Mouse (Mus musculus): ENCODE data around the gene Wdr95. TPM values are rescaled to one million over a fixed set of nuclear protein-coding genes. Genes with fewer than 3 reads are reported as not detected.

Gene Wdr95
- polyA plus RNA-seq, 1 experiment from 2014 or later = 0.36 TPM

GRCm38 (mm10) chr5:149642366-149642765 lies 113.9 kb downstream of the Wdr95 start:
- H3K4me2 ChIP-seq (replicated peaks) = no peak overlapping the region
- DNase-seq (ENCODE audit: low spot score) (no peak), ATAC-seq (ENCODE audit: low FRiP score) (no peak)
- no peaks in the 10 kb centered on the region for H3K36me3 ChIP-seq (replicated peaks; ENCODE audit: control insufficient read depth, insufficient read depth)
- WGBS = 54% methylated on average over 6 of the region's 6 CpGs
- no peak overlapping the region for H3K4me3 ChIP-seq (replicated peaks; ENCODE audit: low read length)
- H3K9me3 ChIP-seq (ENCODE audit: control insufficient read depth, low read length) = no peaks in the 10 kb centered on the region
- no peak overlapping the region for H3K9ac ChIP-seq
- H3K27ac ChIP-seq = no peak overlapping the region
- H3K4me1 ChIP-seq (replicated peaks; ENCODE audit: control insufficient read depth, insufficient read depth, low read length) = peaks cover 3% of the 10 kb centered on the region
- no peaks in the 10 kb centered on the region for H3K27me3 ChIP-seq (ENCODE audit: control insufficient read depth, insufficient read depth, low read length)

GRCm38 (mm10) chr5:149642783-149643509 lies 114.5 kb downstream of the Wdr95 start:
- H3K4me1 ChIP-seq (replicated peaks; ENCODE audit: control insufficient read depth, insufficient read depth, low read length) = peaks cover 5% of the 10 kb centered on the region; the same call in 1 of the 2 replicates
- DNase-seq (ENCODE audit: low spot score) (no peak), ATAC-seq (ENCODE audit: low FRiP score) (no peak)
- H3K4me3 ChIP-seq (replicated peaks; ENCODE audit: low read length) = no peak overlapping the region
- H3K27ac ChIP-seq = no peak overlapping the region
- H3K27me3 ChIP-seq (ENCODE audit: control insufficient read depth, insufficient read depth, low read length) = no peaks in the 10 kb centered on the region
- H3K4me2 ChIP-seq (replicated peaks) = no peak overlapping the region
- 86% methylated on average over 11 of the region's 11 CpGs for WGBS
- no peaks in the 10 kb centered on the region for H3K36me3 ChIP-seq (replicated peaks; ENCODE audit: control insufficient read depth, insufficient read depth)
- H3K9ac ChIP-seq = no peak overlapping the region
- no peaks in the 10 kb centered on the region for H3K9me3 ChIP-seq (ENCODE audit: control insufficient read depth, low read length)

GRCm38 (mm10) chr5:149647367-149648115 lies 119.1 kb downstream of the Wdr95 start:
- peak; percentile 39 for ATAC-seq (ENCODE audit: low FRiP score)
- Histone ChIP-seq H3K4me2 (replicated peaks) (no peak overlapping the region), H3K4me3 (replicated peaks; ENCODE audit: low read length) (no peak overlapping the region), H3K4me1 (replicated peaks; ENCODE audit: control insufficient read depth, insufficient read depth, low read length) (peaks cover 5% of the 10 kb centered on the region; the same call in 1 of the 2 replicates), H3K36me3 (replicated peaks; ENCODE audit: control insufficient read depth, insufficient read depth) (no peaks in the 10 kb centered on the region), H3K9me3 (ENCODE audit: control insufficient read depth, low read length) (no peaks in the 10 kb centered on the region), H3K27ac (peak overlapping the region; percentile 6; the same call in 1 of the 2 replicates), H3K9ac (no peak overlapping the region), H3K27me3 (ENCODE audit: control insufficient read depth, insufficient read depth, low read length) (no peaks in the 10 kb centered on the region)
- DNase-seq (ENCODE audit: low spot score) = peak; percentile 55
- 61% methylated on average over 8 of the region's 8 CpGs for WGBS

GRCm38 (mm10) chr5:149648196-149648595 lies 119.7 kb downstream of the Wdr95 start:
- Histone ChIP-seq H3K27me3 (ENCODE audit: control insufficient read depth, insufficient read depth, low read length) (no peaks in the 10 kb centered on the region), H3K4me1 (replicated peaks; ENCODE audit: control insufficient read depth, insufficient read depth, low read length) (peaks cover 5% of the 10 kb centered on the region; the same call in 1 of the 2 replicates), H3K27ac (peak overlapping the region; percentile 6; the same call in 1 of the 2 replicates), H3K9me3 (ENCODE audit: control insufficient read depth, low read length) (no peaks in the 10 kb centered on the region), H3K36me3 (replicated peaks; ENCODE audit: control insufficient read depth, insufficient read depth) (no peaks in the 10 kb centered on the region), H3K9ac (no peak overlapping the region), H3K4me2 (replicated peaks) (no peak overlapping the region), H3K4me3 (replicated peaks; ENCODE audit: low read length) (no peak overlapping the region)
- WGBS = 66% methylated on average over 4 of the region's 4 CpGs
- DNase-seq (ENCODE audit: low spot score) (no peak), ATAC-seq (ENCODE audit: low FRiP score) (no peak)

GRCm38 (mm10) chr5:149648895-149649406 lies 120.5 kb downstream of the Wdr95 start:
- no peaks in the 10 kb centered on the region for H3K36me3 ChIP-seq (replicated peaks; ENCODE audit: control insufficient read depth, insufficient read depth)
- no peak overlapping the region for H3K4me2 ChIP-seq (replicated peaks)
- no peak for DNase-seq (ENCODE audit: low spot score)
- no peaks in the 10 kb centered on the region for H3K27me3 ChIP-seq (ENCODE audit: control insufficient read depth, insufficient read depth, low read length)
- H3K9ac ChIP-seq = no peak overlapping the region
- ATAC-seq (ENCODE audit: low FRiP score) = no peak
- H3K9me3 ChIP-seq (ENCODE audit: control insufficient read depth, low read length) = no peaks in the 10 kb centered on the region
- WGBS = 81% methylated on average over 6 of the region's 6 CpGs
- no peak overlapping the region for H3K4me3 ChIP-seq (replicated peaks; ENCODE audit: low read length)
- H3K4me1 ChIP-seq (replicated peaks; ENCODE audit: control insufficient read depth, insufficient read depth, low read length) = peaks cover 5% of the 10 kb centered on the region; the same call in 1 of the 2 replicates
- H3K27ac ChIP-seq = no peak overlapping the region

GRCm38 (mm10) chr5:149649499-149650178 lies 121.2 kb downstream of the Wdr95 start:
- H3K36me3 ChIP-seq (replicated peaks; ENCODE audit: control insufficient read depth, insufficient read depth) = no peaks in the 10 kb centered on the region
- no peaks in the 10 kb centered on the region for H3K27me3 ChIP-seq (ENCODE audit: control insufficient read depth, insufficient read depth, low read length)
- no peak overlapping the region for H3K27ac ChIP-seq
- ATAC-seq (ENCODE audit: low FRiP score) = no peak
- no peak overlapping the region for H3K4me3 ChIP-seq (replicated peaks; ENCODE audit: low read length)
- H3K4me2 ChIP-seq (replicated peaks) = no peak overlapping the region
- no peaks in the 10 kb centered on the region for H3K9me3 ChIP-seq (ENCODE audit: control insufficient read depth, low read length)
- H3K4me1 ChIP-seq (replicated peaks; ENCODE audit: control insufficient read depth, insufficient read depth, low read length) = peaks cover 5% of the 10 kb centered on the region; the same call in 1 of the 2 replicates
- 78% methylated on average over 14 of the region's 14 CpGs for WGBS
- no peak for DNase-seq (ENCODE audit: low spot score)
- H3K9ac ChIP-seq = no peak overlapping the region

GRCm38 (mm10) chr5:149650179-149650553 lies 121.7 kb downstream of the Wdr95 start:
- Histone ChIP-seq H3K9me3 (ENCODE audit: control insufficient read depth, low read length) (no peaks in the 10 kb centered on the region), H3K27me3 (ENCODE audit: control insufficient read depth, insufficient read depth, low read length) (no peaks in the 10 kb centered on the region), H3K9ac (no peak overlapping the region), H3K4me1 (replicated peaks; ENCODE audit: control insufficient read depth, insufficient read depth, low read length) (peaks cover 5% of the 10 kb centered on the region; the same call in 1 of the 2 replicates), H3K4me3 (replicated peaks; ENCODE audit: low read length) (no peak overlapping the region), H3K27ac (no peak overlapping the region), H3K36me3 (replicated peaks; ENCODE audit: control insufficient read depth, insufficient read depth) (no peaks in the 10 kb centered on the region), H3K4me2 (replicated peaks) (no peak overlapping the region)
- ATAC-seq (ENCODE audit: low FRiP score) = no peak; the same call in 1 of the 2 replicates
- 66% methylated on average over 4 of the region's 4 CpGs for WGBS
- DNase-seq (ENCODE audit: low spot score) = no peak

GRCm38 (mm10) chr5:149655636-149656035 lies 127.2 kb downstream of the Wdr95 start:
- Histone ChIP-seq H3K4me1 (replicated peaks; ENCODE audit: control insufficient read depth, insufficient read depth, low read length) (0 out of 2 replicates have a peak, but pooled peaks cover 2% of the 10 kb centered on the region), H3K27ac (no peak overlapping the region), H3K9me3 (ENCODE audit: control insufficient read depth, low read length) (no peaks in the 10 kb centered on the region), H3K9ac (no peak overlapping the region), H3K4me2 (replicated peaks) (no peak overlapping the region), H3K36me3 (replicated peaks; ENCODE audit: control insufficient read depth, insufficient read depth) (no peaks in the 10 kb centered on the region), H3K27me3 (ENCODE audit: control insufficient read depth, insufficient read depth, low read length) (no peaks in the 10 kb centered on the region), H3K4me3 (replicated peaks; ENCODE audit: low read length) (no peak overlapping the region)
- DNase-seq (ENCODE audit: low spot score) = no peak
- 85% methylated on average over 9 of the region's 9 CpGs for WGBS
- no peak for ATAC-seq (ENCODE audit: low FRiP score)

- H3K36me3 ChIP-seq (replicated peaks; ENCODE audit: control insufficient read depth, insufficient read depth) = no peaks in the 10 kb centered on the region
- no peak overlapping the region for H3K9ac ChIP-seq
- ATAC-seq (ENCODE audit: low FRiP score) = no peak
- 0 out of 2 replicates have a peak, but pooled peaks cover 2% of the 10 kb centered on the region for H3K4me1 ChIP-seq (replicated peaks; ENCODE audit: control insufficient read depth, insufficient read depth, low read length)
- H3K9me3 ChIP-seq (ENCODE audit: control insufficient read depth, low read length) = no peaks in the 10 kb centered on the region
- no peaks in the 10 kb centered on the region for H3K27me3 ChIP-seq (ENCODE audit: control insufficient read depth, insufficient read depth, low read length)
- DNase-seq (ENCODE audit: low spot score) = no peak
- no peak overlapping the region for H3K4me3 ChIP-seq (replicated peaks; ENCODE audit: low read length)
- no peak overlapping the region for H3K27ac ChIP-seq
- 62% methylated on average over 3 of the region's 3 CpGs for WGBS
- H3K4me2 ChIP-seq (replicated peaks) = no peak overlapping the region
These were observed 129.5 kb downstream of the Wdr95 start for GRCm38 (mm10) chr5:149658022-149658421.

Measured in hindbrain, embryonic 14.5 days (tissue).